14 mouse cellular contexts compared by ENCODE assay signal in the genomic region with DNA sequence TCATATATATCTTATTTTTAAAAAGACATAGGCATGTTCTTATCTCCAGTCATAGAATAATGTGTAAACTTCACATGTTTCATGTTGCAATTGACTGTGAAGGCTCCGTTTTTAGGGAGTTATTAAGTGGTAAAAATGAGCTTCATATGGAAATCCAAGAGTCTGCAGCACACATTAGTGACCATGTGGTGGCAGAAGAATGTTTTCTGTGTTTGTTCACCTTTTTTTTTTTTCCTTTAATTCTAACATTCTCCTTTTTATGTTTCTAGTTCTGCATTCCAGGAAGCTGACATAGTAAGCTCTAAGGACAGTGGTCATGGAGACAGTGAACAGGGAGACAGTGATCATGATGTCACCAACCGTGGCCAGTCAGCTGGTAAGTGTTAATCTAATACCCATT. TPM values are rescaled to one million over a fixed set of nuclear protein-coding genes. Genes with fewer than 3 reads are reported as not detected.
DNase-seq lines count a peak whose midpoint lies in the region; ATAC-seq and TF ChIP-seq lines count a peak whose summit lies in the region.
"Had no signal": no experiment of that assay in that cellular context is flagged by ENCODE, and none has a peak within 500 bp of the region (broad histone marks: within the 10 kb centered on the region; RNA-seq: fewer than 3 reads in every experiment).

No protein-coding gene starts in this region.

- ATAC-seq in forebrain, embryonic 12.5 days (ENCODE audit: low FRiP score), result no peak
- ATAC-seq in lung, postnatal 0 days, result no peak
- no peak for ATAC-seq in hindbrain, embryonic 15.5 days (ENCODE audit: low FRiP score, low read depth)
- no peak for ATAC-seq in liver, postnatal 0 days

- TF ChIP-seq CTCF in lung, postnatal 0 days (IDR thresholded peaks at IDR 0.05), result 0 out of 2 replicates have a peak, but pooled peaks have one; percentile 6
- TF ChIP-seq CTCF in liver, postnatal 0 days (IDR thresholded peaks at IDR 0.05; ENCODE audit: low read depth), result no peak

- peak overlapping the region; percentile 21 for H3K4me2 ChIP-seq in forebrain, embryonic 12.5 days
- no peak overlapping the region for H3K4me2 ChIP-seq in lung, postnatal 0 days (replicated peaks; ENCODE audit: low read depth, low read length)
- peak overlapping the region; percentile 73 for H3K4me2 ChIP-seq in hindbrain, embryonic 15.5 days
- H3K4me2 ChIP-seq in liver, postnatal 0 days (ENCODE audit: low read depth, low read length), result no peak overlapping the region
- H3K4me2 ChIP-seq: heart, embryonic 13.5 days; liver, embryonic 15.5 days; stomach, embryonic 15.5 days had no signal

- peaks cover 23% of the 10 kb centered on the region for H3K4me1 ChIP-seq in forebrain, embryonic 12.5 days
- H3K4me1 ChIP-seq in forebrain, embryonic 10.5 days, result peaks cover 58% of the 10 kb centered on the region
- H3K4me1 ChIP-seq in lung, postnatal 0 days (ENCODE audit: insufficient read depth, low read depth, low read length), result peaks cover 21% of the 10 kb centered on the region
- peaks cover 22% of the 10 kb centered on the region for H3K4me1 ChIP-seq in hindbrain, embryonic 15.5 days (replicated peaks)
- no peaks in the 10 kb centered on the region; the same call in 1 of the 2 replicates for H3K4me1 ChIP-seq in liver, postnatal 0 days (ENCODE audit: insufficient read depth)
- H3K4me1 ChIP-seq: liver, embryonic 15.5 days had no signal

- TF ChIP-seq EP300 in lung, postnatal 0 days (IDR thresholded peaks at IDR 0.05), result no peak
- no peak for TF ChIP-seq EP300 in liver, postnatal 0 days (IDR thresholded peaks at IDR 0.05; ENCODE audit: low read depth)

- no peaks in the 10 kb centered on the region for H3K9me3 ChIP-seq in forebrain, embryonic 12.5 days
- H3K9me3 ChIP-seq in forebrain, embryonic 10.5 days, result no peaks in the 10 kb centered on the region
- no peaks in the 10 kb centered on the region for H3K9me3 ChIP-seq in lung, postnatal 0 days (ENCODE audit: low read length)
- H3K9me3 ChIP-seq in hindbrain, embryonic 15.5 days, result no peaks in the 10 kb centered on the region
- no peaks in the 10 kb centered on the region for H3K9me3 ChIP-seq in liver, postnatal 0 days (ENCODE audit: low read length)
- H3K9me3 ChIP-seq: heart, embryonic 13.5 days; liver, embryonic 15.5 days; stomach, embryonic 15.5 days had no signal

- no peak for DNase-seq in forebrain, embryonic 10.5 days (ENCODE audit: extremely low spot score, low spot score)
- no peak for DNase-seq in lung, postnatal 0 days (ENCODE audit: low spot score)
- no peak for DNase-seq in lung, postnatal 25 days (ENCODE audit: low spot score)
- DNase-seq in retina, embryonic 14.5 days (ENCODE audit: low spot score), result peak; percentile 16
- no peak for DNase-seq in liver, postnatal 0 days
- DNase-seq in layer of hippocampus, adult 11-12 months (ENCODE audit: low spot score), result no peak
- DNase-seq: cerebellum, adult 9-11 months; gastrocnemius, postnatal 36 days; left cerebral cortex, postnatal 4 days had no signal

- no peaks in the 10 kb centered on the region for H3K36me3 ChIP-seq in forebrain, embryonic 12.5 days (replicated peaks)
- no peaks in the 10 kb centered on the region for H3K36me3 ChIP-seq in forebrain, embryonic 10.5 days (replicated peaks)
- H3K36me3 ChIP-seq in lung, postnatal 0 days (ENCODE audit: insufficient read depth, low read length), result no peaks in the 10 kb centered on the region
- no peaks in the 10 kb centered on the region for H3K36me3 ChIP-seq in hindbrain, embryonic 15.5 days
- no peaks in the 10 kb centered on the region for H3K36me3 ChIP-seq in liver, postnatal 0 days (replicated peaks; ENCODE audit: insufficient read depth, low read length)
- H3K36me3 ChIP-seq: heart, embryonic 13.5 days; liver, embryonic 15.5 days; stomach, embryonic 15.5 days had no signal

- H3K4me3 ChIP-seq in forebrain, embryonic 12.5 days (replicated peaks), result no peak overlapping the region
- H3K4me3 ChIP-seq in forebrain, embryonic 10.5 days, result no peak overlapping the region
- H3K4me3 ChIP-seq in lung, postnatal 0 days (ENCODE audit: low read depth, low read length), result no peak overlapping the region
- peak overlapping the region; percentile 54 for H3K4me3 ChIP-seq in hindbrain, embryonic 15.5 days
- no peak overlapping the region for H3K4me3 ChIP-seq in liver, postnatal 0 days (ENCODE audit: low read depth, low read length)
- H3K4me3 ChIP-seq: heart, embryonic 13.5 days; liver, embryonic 15.5 days; stomach, embryonic 15.5 days had no signal

- H3K27me3 ChIP-seq in forebrain, embryonic 12.5 days, result no peaks in the 10 kb centered on the region
- H3K27me3 ChIP-seq in forebrain, embryonic 10.5 days (ENCODE audit: poor library complexity, severe bottlenecking), result peaks cover 48% of the 10 kb centered on the region
- peaks cover 32% of the 10 kb centered on the region for H3K27me3 ChIP-seq in lung, postnatal 0 days (replicated peaks; ENCODE audit: insufficient read depth, low read length)
- H3K27me3 ChIP-seq in hindbrain, embryonic 15.5 days, result no peaks in the 10 kb centered on the region
- H3K27me3 ChIP-seq in liver, postnatal 0 days (ENCODE audit: insufficient read depth, low read length), result peaks cover 37% of the 10 kb centered on the region

- no peak overlapping the region for H3K9ac ChIP-seq in forebrain, embryonic 12.5 days
- H3K9ac ChIP-seq in lung, postnatal 0 days (replicated peaks; ENCODE audit: low read depth), result no peak overlapping the region
- H3K9ac ChIP-seq in hindbrain, embryonic 15.5 days, result 0 out of 2 replicates have a peak overlapping the region, but pooled peaks have one; percentile 13
- H3K9ac ChIP-seq in liver, postnatal 0 days (replicated peaks), result no peak overlapping the region
- H3K9ac ChIP-seq: heart, embryonic 13.5 days; liver, embryonic 15.5 days; stomach, embryonic 15.5 days had no signal

- WGBS in forebrain, embryonic 12.5 days, result 40% methylated on average over 2 of the region's 2 CpGs
- WGBS in forebrain, embryonic 10.5 days, result 64% methylated on average over 2 of the region's 2 CpGs
- WGBS in lung, postnatal 0 days, result 24% methylated on average over 2 of the region's 2 CpGs
- WGBS in hindbrain, embryonic 15.5 days, result 25% methylated on average over 2 of the region's 2 CpGs
- WGBS in liver, postnatal 0 days (ENCODE audit: insufficient replicate concordance), result 50% methylated on average over 2 of the region's 2 CpGs

- no peak overlapping the region for H3K27ac ChIP-seq in forebrain, embryonic 12.5 days
- no peak overlapping the region for H3K27ac ChIP-seq in forebrain, embryonic 10.5 days
- H3K27ac ChIP-seq in lung, postnatal 0 days (ENCODE audit: low read length), result no peak overlapping the region
- H3K27ac ChIP-seq in hindbrain, embryonic 15.5 days (replicated peaks), result 0 out of 2 replicates have a peak overlapping the region, but pooled peaks have one; percentile 38
- no peak overlapping the region for H3K27ac ChIP-seq in liver, postnatal 0 days (ENCODE audit: low read depth)
- H3K27ac ChIP-seq: heart, embryonic 13.5 days; liver, embryonic 15.5 days; stomach, embryonic 15.5 days had no signal

RNA-seq across cellular contexts. Expression of a gene that starts 5.6 kb away (rescaled TPM):
- polyA plus RNA-seq in forebrain, embryonic 12.5 days (2016; fragmentation: Nextera tagmentation; extraction: Ambion mirVana), result 7.7 and 10.9 TPM in 2 replicates
- 2.1 and 2.2 TPM in 2 replicates for polyA plus RNA-seq in forebrain, embryonic 10.5 days (2016; fragmentation: Nextera tagmentation; extraction: Ambion mirVana)
- polyA plus RNA-seq in lung, postnatal 0 days (2015; fragmentation: Nextera tagmentation; extraction: Ambion mirVana), result 0.02 and 0.19 TPM in 2 replicates
- polyA plus RNA-seq in hindbrain, embryonic 15.5 days (2015; fragmentation: Nextera tagmentation; extraction: Ambion mirVana), result 20.2 and 20.8 TPM in 2 replicates
- polyA plus RNA-seq in liver, postnatal 0 days (2015; fragmentation: Nextera tagmentation; extraction: Ambion mirVana), result not detected in 2 replicates

Comparison
In these comparisons a context has a peak if more than half of its experiments do, and no peak if none do; other contexts are left out.
1. H3K4me2 ChIP-seq: peak in forebrain, embryonic 12.5 days (single experiment) and hindbrain, embryonic 15.5 days (single experiment); none in lung, postnatal 0 days (single experiment) and liver, postnatal 0 days (single experiment).